8 mouse cellular contexts compared by ENCODE assay signal in genomic region chr5:129583331-129583730, GRCm38 (mm10). TPM values are rescaled to one million over a fixed set of nuclear protein-coding genes. Genes with fewer than 3 reads are reported as not detected.
DNase-seq lines count a peak whose midpoint lies in the region; ATAC-seq and TF ChIP-seq lines count a peak whose summit lies in the region.

No protein-coding gene starts in this region.

- peaks cover 16% of the 10 kb centered on the region for H3K4me1 ChIP-seq in heart, embryonic 16.5 days (ENCODE audit: control insufficient read depth, insufficient read depth, low read length)
- peaks cover 9% of the 10 kb centered on the region for H3K4me1 ChIP-seq in G1E (ENCODE audit: insufficient read depth, low read depth, low read length)
- H3K4me1 ChIP-seq in hindbrain, embryonic 10.5 days (replicated peaks): peaks cover 41% of the 10 kb centered on the region
- H3K4me1 ChIP-seq in midbrain, embryonic 13.5 days (replicated peaks): peaks cover 39% of the 10 kb centered on the region

- H3K4me3 ChIP-seq in heart, embryonic 16.5 days (ENCODE audit: low read length): peak overlapping the region; percentile 76
- peak overlapping the region; percentile 69; the same call in 1 of the 2 replicates for H3K4me3 ChIP-seq in G1E (ENCODE audit: low read depth, low read length)
- peak overlapping the region; percentile 73 for H3K4me3 ChIP-seq in hindbrain, embryonic 10.5 days
- peak overlapping the region; percentile 83 for H3K4me3 ChIP-seq in midbrain, embryonic 13.5 days (replicated peaks)

- no peak overlapping the region for H3K27ac ChIP-seq in heart, embryonic 16.5 days (ENCODE audit: low read length)
- peak overlapping the region; percentile 87 for H3K27ac ChIP-seq in hindbrain, embryonic 10.5 days
- H3K27ac ChIP-seq in midbrain, embryonic 13.5 days: peak overlapping the region; percentile 57; the same call in 1 of the 2 replicates

- H3K27me3 ChIP-seq in heart, embryonic 16.5 days (ENCODE audit: control insufficient read depth, insufficient read depth, low read length): peaks cover 54% of the 10 kb centered on the region
- peaks cover 57% of the 10 kb centered on the region for H3K27me3 ChIP-seq in G1E (ENCODE audit: insufficient read depth, low read length)
- H3K27me3 ChIP-seq in hindbrain, embryonic 10.5 days (ENCODE audit: insufficient read depth, poor library complexity, severe bottlenecking): peaks cover 67% of the 10 kb centered on the region
- H3K27me3 ChIP-seq in midbrain, embryonic 13.5 days: peaks cover 35% of the 10 kb centered on the region

- H3K36me3 ChIP-seq in heart, embryonic 16.5 days (ENCODE audit: control insufficient read depth, insufficient read depth): no peaks in the 10 kb centered on the region
- no peaks in the 10 kb centered on the region for H3K36me3 ChIP-seq in G1E (replicated peaks)
- no peaks in the 10 kb centered on the region for H3K36me3 ChIP-seq in hindbrain, embryonic 10.5 days
- H3K36me3 ChIP-seq in midbrain, embryonic 13.5 days: no peaks in the 10 kb centered on the region

- DNase-seq in heart, adult 18-20 months: no peak
- DNase-seq in G1E (ENCODE audit: low spot score): no peak
- DNase-seq in hindbrain, embryonic 10.5 days (ENCODE audit: low spot score): no peak
- no peak for DNase-seq in ovary, postnatal 36 days (ENCODE audit: low spot score)
- no peak for DNase-seq in urinary bladder, adult 2 months (ENCODE audit: low spot score)
- no peak for DNase-seq in ovary, postnatal 10 days (ENCODE audit: low spot score)

- H3K9me3 ChIP-seq in heart, embryonic 16.5 days (replicated peaks; ENCODE audit: control insufficient read depth, low read length): no peaks in the 10 kb centered on the region
- peaks cover 21% of the 10 kb centered on the region for H3K9me3 ChIP-seq in G1E (replicated peaks)
- no peaks in the 10 kb centered on the region for H3K9me3 ChIP-seq in hindbrain, embryonic 10.5 days
- H3K9me3 ChIP-seq in midbrain, embryonic 13.5 days: no peaks in the 10 kb centered on the region

- no peak for TF ChIP-seq CTCF in G1E (IDR thresholded peaks at IDR 0.05; ENCODE audit: low read depth, low read length)

- peak overlapping the region; percentile 100 for H3K4me2 ChIP-seq in heart, embryonic 16.5 days (ENCODE audit: low read depth, low read length)
- peak overlapping the region; percentile 99 for H3K4me2 ChIP-seq in midbrain, embryonic 13.5 days (replicated peaks)

- ATAC-seq in heart, embryonic 16.5 days (replicated peaks; ENCODE audit: extremely low read depth, insufficient read depth, low FRiP score): peak; percentile 2; the same call in 1 of the 2 replicates
- no peak for ATAC-seq in G1E (ENCODE audit: extremely low read depth, insufficient number of reproducible peaks, low FRiP score, poor library complexity, severe bottlenecking)
- no peak; the same call in 1 of the 2 replicates for ATAC-seq in midbrain, embryonic 13.5 days

- H3K9ac ChIP-seq in heart, embryonic 16.5 days (ENCODE audit: low read length): peak overlapping the region; percentile 70
- peak overlapping the region; percentile 88 for H3K9ac ChIP-seq in midbrain, embryonic 13.5 days (replicated peaks)

- WGBS in heart, embryonic 16.5 days: 3% methylated on average over 12 of the region's 12 CpGs
- WGBS in hindbrain, embryonic 10.5 days: 7% methylated on average over 12 of the region's 12 CpGs
- 4% methylated on average over 12 of the region's 12 CpGs for WGBS in midbrain, embryonic 13.5 days

RNA-seq across cellular contexts. Expression of gene Mmp17, which starts 0.6 kb away (rescaled TPM):
- polyA plus RNA-seq in heart, embryonic 16.5 days (2015; fragmentation: Nextera tagmentation; extraction: Ambion mirVana): 1.3 and 1.5 TPM in 2 replicates
- total RNA-seq in heart, adult 18-20 months (2021): under 1 TPM; 0.85 to 0.94 TPM
- total RNA-seq in G1E (2014; fragmentation: Nextera tagmentation) (not detected in 2 replicates), G1E (2017) (0.05 TPM in 1 of 2 replicates, not detected in the other)
- polyA plus RNA-seq in G1E (2012): 0.03 and 0.07 TPM in 2 replicates
- polyA plus RNA-seq in hindbrain, embryonic 10.5 days (2016; fragmentation: Nextera tagmentation; extraction: Ambion mirVana): 4.3 and 4.8 TPM in 2 replicates
- polyA plus RNA-seq in midbrain, embryonic 13.5 days (2015; fragmentation: Nextera tagmentation; extraction: Ambion mirVana): 9.3 and 9.6 TPM in 2 replicates
- 17.9 and 22.8 TPM in 2 replicates for polyA plus RNA-seq in urinary bladder, adult 2 months (2012; rRNA removed)
